Mouse (Mus musculus): Measurements from ENCODE around the gene Iqce.

DNA sequence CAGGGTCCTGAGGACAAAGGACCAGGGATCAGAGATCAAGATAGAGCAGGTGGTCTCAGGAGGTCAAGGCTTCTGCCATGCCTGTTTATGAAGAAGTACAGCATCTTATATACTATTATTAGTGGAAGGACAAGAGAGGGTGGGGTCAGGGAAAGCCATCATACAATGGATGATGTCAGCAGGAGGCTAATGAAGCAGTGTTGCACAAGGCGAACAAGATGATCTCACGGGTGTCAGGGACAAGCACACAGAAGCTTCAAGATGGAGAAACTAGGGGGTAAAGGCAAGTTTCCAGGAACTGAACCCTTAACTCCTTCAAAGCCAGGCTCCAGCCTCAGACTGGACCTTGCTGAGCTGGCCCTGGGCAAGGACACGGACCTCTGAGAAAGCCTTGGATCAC is 19.9 kb upstream of the Iqce start:
- TF ChIP-seq CTCF (IDR thresholded peaks at IDR 0.05; ENCODE audit: extremely low read depth, insufficient read depth, insufficient read length, insufficient replicate concordance) (no peak), POLR2A (IDR thresholded peaks at IDR 0.05; ENCODE audit: low read depth, low read length) (no peak)
